Mouse (Mus musculus): ENCODE measurements around the gene Ets2. TPM values are rescaled to one million over a fixed set of nuclear protein-coding genes. Genes with fewer than 3 reads are reported as not detected.

The Ets2 gene
- polyA plus RNA-seq, 1 experiment, result 0.19 TPM

GRCm38 (mm10) chr16:95720532-95720931 is 18.7 kb downstream of the Ets2 start:
- no peak for TF ChIP-seq TAL1 (IDR thresholded peaks at IDR 0.05; ENCODE audit: low read length)
- no peak for TF ChIP-seq GATA1 (IDR thresholded peaks at IDR 0.05; ENCODE audit: low read length)
- Histone ChIP-seq H3K36me3 (ENCODE audit: control insufficient read depth) (peaks cover 49% of the 10 kb centered on the region), H3K4me1 (ENCODE audit: control insufficient read depth) (no peaks in the 10 kb centered on the region), H3K27me3 (ENCODE audit: control insufficient read depth) (no peaks in the 10 kb centered on the region), H3K4me3 (replicated peaks) (no peak overlapping the region), H3K9me3 (ENCODE audit: control insufficient read depth, low read length) (peaks cover 4% of the 10 kb centered on the region; the same call in 1 of the 2 replicates)

- H3K27me3 ChIP-seq (ENCODE audit: control insufficient read depth), result no peaks in the 10 kb centered on the region
- no peaks in the 10 kb centered on the region for H3K4me1 ChIP-seq (ENCODE audit: control insufficient read depth)
- peaks cover 13% of the 10 kb centered on the region for H3K36me3 ChIP-seq (ENCODE audit: control insufficient read depth)
- peaks cover 4% of the 10 kb centered on the region; the same call in 1 of the 2 replicates for H3K9me3 ChIP-seq (ENCODE audit: control insufficient read depth, low read length)
- TF ChIP-seq TAL1 (IDR thresholded peaks at IDR 0.05; ENCODE audit: low read length) (no peak), GATA1 (IDR thresholded peaks at IDR 0.05; ENCODE audit: low read length) (no peak)
- no peak overlapping the region for H3K4me3 ChIP-seq (replicated peaks)
These were observed 22.4 kb downstream of the Ets2 start for GRCm38 (mm10) chr16:95724251-95724650.

- Histone ChIP-seq H3K36me3 (ENCODE audit: control insufficient read depth) (peaks cover 11% of the 10 kb centered on the region), H3K27me3 (ENCODE audit: control insufficient read depth) (no peaks in the 10 kb centered on the region), H3K4me3 (replicated peaks) (no peak overlapping the region), H3K9me3 (ENCODE audit: control insufficient read depth, low read length) (peaks cover 4% of the 10 kb centered on the region; the same call in 1 of the 2 replicates), H3K4me1 (ENCODE audit: control insufficient read depth) (no peaks in the 10 kb centered on the region)
- TF ChIP-seq TAL1 (IDR thresholded peaks at IDR 0.05; ENCODE audit: low read length), result no peak
- TF ChIP-seq GATA1 (IDR thresholded peaks at IDR 0.05; ENCODE audit: low read length), result no peak
These were observed 22.9 kb downstream of the Ets2 start for GRCm38 (mm10) chr16:95724776-95725175.

GRCm38 (mm10) chr16:95726802-95727201 is 24.9 kb downstream of the Ets2 start:
- TF ChIP-seq GATA1 (IDR thresholded peaks at IDR 0.05; ENCODE audit: low read length) (no peak), TAL1 (IDR thresholded peaks at IDR 0.05; ENCODE audit: low read length) (no peak)
- Histone ChIP-seq H3K36me3 (ENCODE audit: control insufficient read depth) (no peaks in the 10 kb centered on the region), H3K4me3 (replicated peaks) (no peak overlapping the region), H3K4me1 (ENCODE audit: control insufficient read depth) (no peaks in the 10 kb centered on the region), H3K27me3 (ENCODE audit: control insufficient read depth) (no peaks in the 10 kb centered on the region), H3K9me3 (ENCODE audit: control insufficient read depth, low read length) (no peaks in the 10 kb centered on the region; the same call in 1 of the 2 replicates)

- H3K4me3 ChIP-seq (replicated peaks), result no peak overlapping the region
- no peaks in the 10 kb centered on the region for H3K9me3 ChIP-seq (ENCODE audit: control insufficient read depth, low read length)
- H3K4me1 ChIP-seq (ENCODE audit: control insufficient read depth), result no peaks in the 10 kb centered on the region
- no peaks in the 10 kb centered on the region for H3K27me3 ChIP-seq (ENCODE audit: control insufficient read depth)
- no peaks in the 10 kb centered on the region for H3K36me3 ChIP-seq (ENCODE audit: control insufficient read depth)
- no peak for TF ChIP-seq GATA1 (IDR thresholded peaks at IDR 0.05; ENCODE audit: low read length)
- TF ChIP-seq TAL1 (IDR thresholded peaks at IDR 0.05; ENCODE audit: low read length), result no peak
These were observed 26.9 kb downstream of the Ets2 start for GRCm38 (mm10) chr16:95728453-95729435.

GRCm38 (mm10) chr16:95729775-95730174 is 27.9 kb downstream of the Ets2 start:
- Histone ChIP-seq H3K4me1 (ENCODE audit: control insufficient read depth) (no peaks in the 10 kb centered on the region), H3K4me3 (replicated peaks) (no peak overlapping the region), H3K9me3 (ENCODE audit: control insufficient read depth, low read length) (no peaks in the 10 kb centered on the region), H3K36me3 (ENCODE audit: control insufficient read depth) (no peaks in the 10 kb centered on the region), H3K27me3 (ENCODE audit: control insufficient read depth) (no peaks in the 10 kb centered on the region)
- no peak for TF ChIP-seq TAL1 (IDR thresholded peaks at IDR 0.05; ENCODE audit: low read length)
- TF ChIP-seq GATA1 (IDR thresholded peaks at IDR 0.05; ENCODE audit: low read length), result no peak

- no peaks in the 10 kb centered on the region for H3K27me3 ChIP-seq (ENCODE audit: control insufficient read depth)
These were observed 32.9 kb downstream of the Ets2 start for GRCm38 (mm10) chr16:95734785-95735184.

GRCm38 (mm10) chr16:95736059-95736458 is 34.2 kb downstream of the Ets2 start:
- H3K36me3 ChIP-seq (ENCODE audit: control insufficient read depth), result no peaks in the 10 kb centered on the region
- peaks cover 4% of the 10 kb centered on the region for H3K4me1 ChIP-seq (ENCODE audit: control insufficient read depth)
- TF ChIP-seq TAL1 (IDR thresholded peaks at IDR 0.05; ENCODE audit: low read length) (no peak), GATA1 (IDR thresholded peaks at IDR 0.05; ENCODE audit: low read length) (no peak)
- no peaks in the 10 kb centered on the region for H3K27me3 ChIP-seq (ENCODE audit: control insufficient read depth)
- no peak overlapping the region for H3K4me3 ChIP-seq (replicated peaks)
- H3K9me3 ChIP-seq (ENCODE audit: control insufficient read depth, low read length), result no peaks in the 10 kb centered on the region

More at GRCm38 (mm10) chr16:95734785-95735184, 32.9 kb downstream of the Ets2 start:
- Histone ChIP-seq H3K4me3 (replicated peaks) (no peak overlapping the region), H3K9me3 (ENCODE audit: control insufficient read depth, low read length) (no peaks in the 10 kb centered on the region), H3K36me3 (ENCODE audit: control insufficient read depth) (no peaks in the 10 kb centered on the region), H3K4me1 (ENCODE audit: control insufficient read depth) (peaks cover 4% of the 10 kb centered on the region)
- no peak for TF ChIP-seq GATA1 (IDR thresholded peaks at IDR 0.05; ENCODE audit: low read length)
- no peak for TF ChIP-seq TAL1 (IDR thresholded peaks at IDR 0.05; ENCODE audit: low read length)

- Histone ChIP-seq H3K27me3 (ENCODE audit: control insufficient read depth) (no peaks in the 10 kb centered on the region), H3K4me3 (replicated peaks) (no peak overlapping the region), H3K9me3 (ENCODE audit: control insufficient read depth, low read length) (no peaks in the 10 kb centered on the region), H3K36me3 (ENCODE audit: control insufficient read depth) (no peaks in the 10 kb centered on the region), H3K4me1 (ENCODE audit: control insufficient read depth) (peaks cover 4% of the 10 kb centered on the region)
- no peak for TF ChIP-seq TAL1 (IDR thresholded peaks at IDR 0.05; ENCODE audit: low read length)
- no peak for TF ChIP-seq GATA1 (IDR thresholded peaks at IDR 0.05; ENCODE audit: low read length)
These were observed 34.6 kb downstream of the Ets2 start for GRCm38 (mm10) chr16:95736470-95736869.
